Mouse (Mus musculus): ENCODE measurements around the gene Klra2. TPM values are rescaled to one million over a fixed set of nuclear protein-coding genes. Genes with fewer than 3 reads are reported as not detected.

Gene Klra2
- total and polyA plus RNA-seq, 2 experiments from 2014 or later, result 0.15 TPM; not detected in 1

DNA sequence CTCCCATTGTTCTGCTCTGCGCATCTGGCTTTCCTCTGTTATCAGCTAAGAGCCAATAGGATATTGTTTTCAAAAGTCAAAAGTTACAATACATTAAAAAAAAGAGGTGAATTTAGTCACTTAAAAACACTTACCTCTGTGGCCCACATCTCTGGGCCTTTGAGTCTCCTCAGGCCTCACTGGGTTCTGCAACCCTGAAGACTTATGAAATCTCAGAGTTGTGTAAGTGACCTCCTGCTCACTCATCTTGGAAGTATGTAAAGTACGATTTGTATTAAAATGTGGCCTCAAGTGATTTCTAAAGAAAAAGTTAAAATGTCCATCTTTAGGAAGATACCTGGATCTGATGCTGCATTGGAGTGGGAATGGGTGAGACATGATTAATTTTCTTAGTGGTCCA, 2.1 kb downstream of the Klra2 start:
- Histone ChIP-seq H3K9me3 (ENCODE audit: low read length) (no peaks in the 10 kb centered on the region), H3K4me3 (ENCODE audit: low read length) (no peak overlapping the region), H3K36me3 (ENCODE audit: insufficient read depth, low read length) (no peaks in the 10 kb centered on the region), H3K27me3 (ENCODE audit: insufficient read depth, low read length) (no peaks in the 10 kb centered on the region), H3K9ac (replicated peaks; ENCODE audit: low read length) (no peak overlapping the region), H3K4me1 (ENCODE audit: insufficient read depth, low read length) (no peaks in the 10 kb centered on the region), H3K4me2 (ENCODE audit: low read depth, low read length) (no peak overlapping the region), H3K27ac (no peak overlapping the region)
- no peak for TF ChIP-seq CTCF (IDR thresholded peaks at IDR 0.05; ENCODE audit: low read depth)
- 74% methylated on average over 2 of the region's 2 CpGs for WGBS
- ATAC-seq, result no peak
- DNase-seq (ENCODE audit: low spot score), result no peak

Other genes starting within 250 kb of the Klra2 start
- gene Magohb, start 45.9 kb upstream of the Klra2 start, total RNA-seq (2014; rRNA removed), result 4.8 and 9.9 TPM in 2 replicates
- 30.2 and 32.8 TPM in 2 replicates for gene Magohb, start 45.9 kb upstream of the Klra2 start, polyA plus RNA-seq (2015; fragmentation: Nextera tagmentation; extraction: Ambion mirVana)
- 3.0 and 3.2 TPM in 2 replicates for gene Styk1, start 106.2 kb upstream of the Klra2 start, total RNA-seq (2014; rRNA removed)
- 4.3 and 5.1 TPM in 2 replicates for gene Styk1, start 106.2 kb upstream of the Klra2 start, polyA plus RNA-seq (2015; fragmentation: Nextera tagmentation; extraction: Ambion mirVana)
- gene Ybx3, start 141.1 kb upstream of the Klra2 start, total RNA-seq (2014; rRNA removed), result 86.0 and 103 TPM in 2 replicates
- gene Ybx3, start 141.1 kb upstream of the Klra2 start, polyA plus RNA-seq (2015; fragmentation: Nextera tagmentation; extraction: Ambion mirVana), result 33.4 and 34.6 TPM in 2 replicates
- not detected in 2 replicates for gene 5430401F13Rik, start 239.0 kb upstream of the Klra2 start, total RNA-seq (2014; rRNA removed)
- gene 5430401F13Rik, start 239.0 kb upstream of the Klra2 start, polyA plus RNA-seq (2015; fragmentation: Nextera tagmentation; extraction: Ambion mirVana), result not detected in 2 replicates
- gene Gm6619, start 239.0 kb upstream of the Klra2 start, total RNA-seq (2014; rRNA removed), result not detected in 2 replicates
- not detected in 2 replicates for gene Gm6619, start 239.0 kb upstream of the Klra2 start, polyA plus RNA-seq (2015; fragmentation: Nextera tagmentation; extraction: Ambion mirVana)

All from hindbrain, postnatal 0 days (tissue).